Mouse (Mus musculus) cortical plate, adult 2 months (tissue): Measurements from ENCODE around the gene Frrs1.

Experiments used
- CTCF ChIP-seq: fragments of 200-500 bp; IDR thresholded peaks from 2 replicates; pipeline ENCODE4 v1.5.1; 2011; ENCODE audit warnings: mild to moderate bottlenecking, control low read depth, low read length; ENCODE audit not compliant: insufficient read depth; ENCODE audit errors: extremely low read depth
- POLR2A ChIP-seq: fragments of 200-500 bp; IDR thresholded peaks from 2 replicates; pipeline ENCODE4 v1.6.1; 2011; ENCODE audit warnings: mild to moderate bottlenecking, low read length, control low read depth; ENCODE audit not compliant: insufficient read depth; ENCODE audit errors: extremely low read depth

DNA sequence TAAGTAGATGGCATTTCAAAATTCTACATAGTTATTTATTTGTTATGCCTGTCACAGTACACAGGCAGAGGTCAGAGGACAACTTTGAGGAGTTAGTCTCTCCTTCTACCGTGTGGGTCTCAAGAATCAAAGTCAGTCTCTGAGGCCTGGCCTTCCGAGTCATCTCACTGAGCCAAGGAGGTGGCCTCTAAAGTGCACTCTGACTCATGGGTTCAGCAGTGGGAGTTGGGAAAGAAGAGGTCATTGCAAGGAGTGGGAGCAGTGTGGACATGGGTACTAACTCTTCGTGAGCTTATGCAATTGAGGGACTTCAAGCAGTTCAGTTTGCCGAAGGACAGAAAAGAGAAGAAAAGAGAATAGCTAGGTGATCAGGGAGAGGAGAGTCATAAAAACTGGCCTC is 10.3 kb upstream of the Frrs1 start:
- TF ChIP-seq CTCF (no peak), POLR2A (no peak)
